Mouse (Mus musculus): ENCODE measurements around the gene Slc12a3.

Gene Slc12a3

DNA sequence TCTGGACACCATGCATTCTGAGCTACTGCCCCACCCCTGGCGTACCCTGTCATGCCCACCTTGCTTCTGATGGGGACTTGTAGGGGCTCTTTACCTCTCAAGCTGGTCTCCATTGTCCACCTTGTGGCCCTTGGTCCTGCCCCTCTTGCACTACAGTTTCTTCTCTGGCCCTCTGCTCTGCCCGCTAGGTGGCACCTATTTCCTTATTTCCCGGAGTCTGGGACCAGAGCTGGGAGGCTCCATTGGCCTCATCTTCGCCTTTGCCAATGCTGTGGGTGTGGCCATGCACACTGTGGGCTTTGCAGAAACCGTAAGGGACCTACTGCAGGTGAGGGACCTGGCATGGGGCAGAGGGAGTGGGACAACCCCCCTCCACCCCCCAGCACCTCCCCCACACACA lies 4.3 kb downstream of the Slc12a3 start:
- no peak for DNase-seq (ENCODE audit: low read depth)

DNA sequence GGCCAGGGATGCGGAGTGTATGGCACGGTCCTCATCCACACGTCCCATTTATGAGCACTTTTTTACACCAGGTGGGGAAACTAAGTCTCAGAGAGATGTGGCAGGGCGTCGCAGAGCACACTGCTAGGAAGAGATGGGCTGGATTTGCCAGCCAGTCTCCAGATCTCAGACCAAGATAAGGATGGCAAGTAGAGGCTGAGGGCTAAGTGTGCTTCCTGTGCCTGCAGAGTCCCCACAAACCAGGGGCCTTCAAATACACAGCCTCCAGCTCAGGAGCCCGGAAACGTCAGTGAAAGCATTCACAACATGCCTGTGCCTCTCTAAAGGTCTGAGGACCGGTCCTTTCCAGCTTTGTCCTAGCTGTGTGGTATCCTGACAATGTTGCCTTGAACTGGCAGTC lies 8.6 kb downstream of the Slc12a3 start:
- no peak for DNase-seq (ENCODE audit: low read depth)

DNA sequence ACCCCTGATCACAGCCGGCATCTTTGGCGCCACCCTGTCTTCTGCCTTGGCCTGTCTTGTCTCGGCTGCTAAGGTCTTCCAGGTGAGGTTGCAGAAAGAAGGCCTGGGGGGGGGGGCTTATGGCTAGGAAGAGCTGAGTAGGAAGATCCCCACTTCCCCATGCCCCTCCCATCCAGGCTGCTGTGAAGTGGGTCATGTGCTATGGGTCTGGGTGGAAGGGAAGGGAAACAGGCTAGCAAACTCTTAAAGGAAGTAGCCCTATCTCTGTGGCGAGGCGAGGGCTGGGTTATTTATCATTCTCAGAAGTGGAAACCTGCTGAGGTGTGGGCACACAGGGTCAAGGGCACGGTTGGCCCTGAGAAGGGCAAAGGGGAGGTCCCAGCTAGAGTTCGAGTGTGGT lies 11.8 kb downstream of the Slc12a3 start:
- DNase-seq (ENCODE audit: low read depth) = no peak

DNA sequence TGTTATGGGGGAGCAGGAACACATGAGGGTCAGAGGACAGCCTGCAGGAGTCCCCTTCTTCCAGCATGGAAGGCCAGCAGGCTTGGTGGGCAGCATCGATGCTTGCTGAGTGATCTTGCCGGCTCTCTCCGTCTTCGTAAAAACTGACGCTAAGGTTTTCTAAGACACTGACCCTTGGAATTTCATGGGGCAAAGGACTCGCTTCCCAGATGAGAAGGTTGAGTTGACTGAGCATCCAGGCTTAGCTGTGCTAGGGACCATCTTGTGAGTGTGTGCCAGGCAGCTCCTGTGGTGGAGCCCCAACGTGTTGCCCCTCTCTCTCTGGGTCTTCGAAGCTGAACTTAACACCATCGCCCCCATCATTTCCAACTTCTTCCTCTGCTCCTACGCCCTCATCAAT lies 13.7 kb downstream of the Slc12a3 start:
- DNase-seq (ENCODE audit: low read depth) = no peak

DNA sequence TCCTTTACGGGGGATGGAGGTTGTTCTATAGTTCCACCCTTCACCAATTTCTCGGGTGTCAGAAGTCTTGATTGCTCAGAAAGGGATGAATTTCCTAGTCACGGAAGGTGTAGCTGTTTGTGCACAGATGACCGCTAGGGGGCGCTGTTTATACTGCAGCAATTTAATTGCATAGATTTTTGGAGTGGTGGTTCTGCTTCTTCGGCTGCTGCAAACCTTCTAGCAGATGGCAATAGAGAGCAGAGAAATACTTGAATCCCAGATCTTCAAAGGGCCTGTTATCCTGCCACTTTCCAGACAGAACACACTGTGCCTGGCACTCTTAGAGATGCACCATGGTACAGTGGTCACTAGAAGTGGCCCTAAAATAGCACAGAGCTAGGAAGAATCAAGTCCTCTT lies 14.3 kb downstream of the Slc12a3 start:
- DNase-seq (ENCODE audit: low read depth) = peak; percentile 29

DNA sequence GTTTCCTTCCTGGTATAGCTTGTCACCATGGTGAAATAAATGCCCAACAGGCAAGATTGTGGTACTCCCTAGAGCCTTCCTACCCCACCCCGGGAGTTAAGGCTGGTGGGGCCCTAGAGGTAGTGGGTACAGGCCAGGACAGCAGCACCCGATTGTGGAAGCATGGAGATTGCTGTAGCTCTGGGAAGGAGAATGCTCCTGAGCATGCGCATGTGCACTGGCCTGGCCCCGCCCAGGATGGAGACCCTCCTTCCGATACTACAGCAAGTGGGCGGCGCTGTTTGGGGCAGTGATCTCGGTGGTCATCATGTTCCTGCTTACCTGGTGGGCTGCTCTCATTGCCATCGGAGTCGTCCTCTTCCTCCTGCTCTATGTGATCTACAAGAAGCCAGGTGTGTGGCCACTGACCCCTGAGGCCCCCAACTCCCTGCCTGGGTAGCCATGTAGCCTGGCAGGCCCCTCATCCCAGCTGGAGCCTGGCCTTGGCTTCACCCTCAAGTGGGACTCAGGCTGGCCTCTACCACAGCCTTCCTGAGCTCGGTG lies 14.8 kb downstream of the Slc12a3 start:
- no peak for DNase-seq (ENCODE audit: low read depth)

DNA sequence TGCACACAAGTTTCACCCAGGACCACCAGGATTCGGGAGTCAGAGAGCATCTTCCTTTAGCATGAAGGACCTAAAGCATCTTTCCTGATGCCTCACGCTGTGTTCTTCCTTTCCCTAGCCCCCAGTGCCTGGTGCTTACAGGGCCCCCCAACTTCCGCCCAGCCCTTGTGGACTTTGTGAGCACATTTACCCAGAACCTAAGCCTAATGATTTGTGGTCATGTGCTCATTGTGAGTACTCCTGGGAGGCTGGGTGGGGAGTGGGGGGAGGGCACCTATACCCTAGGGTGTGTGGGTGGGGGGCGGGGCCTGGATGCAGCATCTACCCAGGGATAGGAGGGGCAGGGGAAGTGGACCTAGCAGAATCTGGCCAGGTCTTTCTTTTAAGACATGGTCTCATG lies 16.7 kb downstream of the Slc12a3 start:
- DNase-seq (ENCODE audit: low read depth) = no peak

DNA sequence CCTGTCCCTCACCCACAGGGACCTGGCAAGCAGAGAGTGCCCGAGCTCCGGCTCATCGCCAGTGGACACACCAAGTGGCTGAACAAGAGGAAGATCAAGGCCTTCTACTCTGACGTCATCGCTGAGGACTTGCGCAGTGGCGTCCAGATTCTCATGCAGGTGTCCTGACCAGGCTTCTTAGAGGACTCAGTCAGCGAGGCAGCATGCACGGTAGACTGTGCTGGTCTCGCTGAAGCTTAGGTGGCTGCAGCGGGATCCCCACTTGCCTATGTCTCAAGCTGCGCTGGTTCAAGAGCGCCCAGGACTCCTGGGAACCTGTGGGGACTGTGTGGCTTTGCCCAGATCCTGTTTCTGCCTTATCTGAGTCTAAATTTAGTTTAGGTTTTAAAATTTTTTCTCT lies 17.3 kb downstream of the Slc12a3 start:
- DNase-seq (ENCODE audit: low read depth) = no peak

DNA sequence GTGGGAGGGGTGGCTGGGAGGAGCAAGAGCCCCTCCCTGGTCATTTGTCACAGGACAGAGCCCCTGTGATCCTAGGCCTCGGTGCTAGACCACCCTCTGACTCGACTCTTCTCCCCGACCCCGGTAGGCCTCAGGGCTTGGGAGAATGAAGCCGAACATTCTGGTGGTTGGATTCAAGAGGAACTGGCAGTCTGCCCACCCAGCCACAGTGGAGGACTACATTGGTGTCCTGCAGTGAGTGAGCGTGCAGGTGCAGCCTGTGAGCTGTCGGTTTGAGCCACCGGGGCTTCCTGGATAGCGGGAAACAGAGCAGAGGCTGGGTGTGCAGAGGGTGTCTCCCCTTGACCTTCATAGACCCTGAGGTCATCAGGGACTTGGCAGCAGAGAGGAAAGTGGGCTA lies 19.4 kb downstream of the Slc12a3 start:
- no peak for DNase-seq (ENCODE audit: low read depth)

DNA sequence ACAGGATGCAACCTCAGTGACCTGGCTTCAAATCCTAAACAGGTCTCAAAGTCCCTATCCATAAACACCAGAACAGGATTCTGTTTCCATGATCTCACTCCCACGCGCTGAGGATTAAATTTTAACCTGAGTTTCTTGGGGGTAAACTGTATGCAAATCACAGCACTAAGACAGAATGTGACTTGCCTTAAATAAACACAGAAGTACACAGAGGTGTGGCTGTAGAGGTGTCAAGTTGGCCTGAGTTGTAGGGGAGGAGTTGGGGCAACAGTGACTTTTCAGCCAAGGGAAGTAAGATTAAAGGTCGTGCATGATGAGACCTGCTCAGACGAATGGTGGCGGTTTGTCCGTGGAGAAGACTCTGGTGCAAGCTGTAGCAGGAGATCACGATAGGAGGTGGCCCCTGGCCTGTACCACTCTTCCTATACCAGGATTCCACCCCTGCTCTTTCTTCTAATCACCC lies 25.1 kb downstream of the Slc12a3 start:
- DNase-seq (ENCODE audit: low read depth) = no peak

DNA sequence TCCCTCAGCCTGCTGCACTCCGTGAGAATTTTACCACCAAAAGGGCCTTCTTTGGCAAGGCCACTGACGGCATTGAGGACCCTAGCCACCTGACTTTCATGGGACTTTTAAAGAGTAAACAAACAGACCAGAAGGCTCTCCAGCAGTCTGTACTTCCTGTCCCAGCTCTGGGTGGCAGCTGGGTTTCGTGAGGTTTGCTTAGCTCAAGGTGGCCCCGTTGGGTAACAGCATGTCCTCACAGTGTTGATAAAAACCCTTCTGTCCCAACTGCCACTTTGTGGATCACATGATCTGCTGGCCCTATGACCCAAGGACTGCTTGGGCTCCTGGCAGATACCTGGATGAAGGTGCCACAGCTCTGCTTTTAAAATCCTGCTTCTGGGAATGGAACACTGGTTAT lies 25.6 kb downstream of the Slc12a3 start:
- DNase-seq (ENCODE audit: low read depth) = no peak

DNA sequence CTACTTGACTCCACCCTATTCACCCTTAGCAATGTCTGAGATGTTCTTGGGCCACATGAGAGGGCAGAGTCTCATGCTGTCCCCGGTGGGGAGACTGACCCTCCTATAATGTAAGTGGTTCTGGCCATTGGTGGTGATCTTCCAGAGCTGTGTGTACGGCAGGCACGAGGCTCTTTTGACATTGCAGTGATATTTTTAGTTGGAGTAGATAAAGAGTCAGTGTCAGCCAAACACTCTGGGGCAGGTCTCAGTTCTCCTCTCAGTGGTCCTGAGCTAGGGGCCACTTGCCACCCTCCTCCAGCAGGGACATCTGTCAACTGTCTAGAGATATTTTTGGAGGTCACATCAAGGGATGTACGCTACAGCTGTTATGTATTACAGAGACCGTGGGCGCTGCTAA lies 28.2 kb downstream of the Slc12a3 start:
- DNase-seq (ENCODE audit: low read depth) = no peak

DNA sequence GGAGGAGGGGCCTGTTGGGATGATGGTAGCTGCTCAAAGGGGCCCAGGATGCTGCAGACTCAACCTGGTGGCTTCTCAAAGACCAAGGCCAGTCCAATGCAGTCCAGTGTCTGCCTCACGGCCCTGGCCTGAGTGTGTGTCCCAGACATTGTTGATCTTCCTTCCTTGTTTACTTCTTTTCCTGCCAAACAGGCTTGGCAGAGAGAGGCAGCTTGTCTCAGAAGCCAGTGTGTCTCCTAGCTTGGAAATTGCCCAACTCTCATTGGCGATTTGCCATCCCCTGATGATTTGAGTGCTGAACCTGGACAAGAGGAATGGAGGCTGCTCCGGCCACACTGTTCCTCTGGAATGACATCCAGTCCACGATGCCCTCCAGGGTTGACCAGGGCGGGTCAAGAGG lies 29.5 kb downstream of the Slc12a3 start:
- DNase-seq (ENCODE audit: low read depth) = no peak

DNA sequence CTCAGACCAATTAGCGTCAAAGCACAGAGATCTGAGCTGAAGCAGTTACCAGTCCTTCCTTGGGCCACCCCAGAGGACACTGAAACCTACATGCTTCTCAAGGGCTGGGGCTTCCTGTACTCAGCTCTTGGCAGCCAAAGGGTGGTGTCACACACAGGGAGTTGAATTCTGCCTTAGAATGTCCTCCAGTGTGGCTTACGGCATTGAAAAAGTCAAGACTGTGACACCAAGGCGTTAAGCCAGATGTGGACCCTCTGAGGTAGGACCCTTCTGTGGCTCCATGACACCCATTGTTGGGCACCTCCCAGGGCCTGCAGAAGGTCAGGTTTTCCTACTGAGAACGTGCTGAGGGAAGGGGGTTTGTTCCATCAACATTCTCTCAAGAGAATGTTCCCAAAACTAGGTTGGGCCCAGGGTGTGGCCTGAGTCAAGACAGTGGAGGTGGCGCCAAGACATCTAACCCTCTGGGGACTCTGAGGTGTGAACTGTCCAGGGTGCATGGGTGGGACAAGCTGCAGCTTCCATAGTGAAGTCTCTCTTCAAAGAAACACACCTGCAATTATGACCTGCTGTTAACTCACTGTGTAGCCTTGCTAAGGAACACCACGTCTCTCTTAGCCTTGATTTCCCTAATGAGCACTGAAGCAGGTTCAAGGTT lies 32.9 kb downstream of the Slc12a3 start:
- DNase-seq (ENCODE audit: low read depth) = no peak

DNA sequence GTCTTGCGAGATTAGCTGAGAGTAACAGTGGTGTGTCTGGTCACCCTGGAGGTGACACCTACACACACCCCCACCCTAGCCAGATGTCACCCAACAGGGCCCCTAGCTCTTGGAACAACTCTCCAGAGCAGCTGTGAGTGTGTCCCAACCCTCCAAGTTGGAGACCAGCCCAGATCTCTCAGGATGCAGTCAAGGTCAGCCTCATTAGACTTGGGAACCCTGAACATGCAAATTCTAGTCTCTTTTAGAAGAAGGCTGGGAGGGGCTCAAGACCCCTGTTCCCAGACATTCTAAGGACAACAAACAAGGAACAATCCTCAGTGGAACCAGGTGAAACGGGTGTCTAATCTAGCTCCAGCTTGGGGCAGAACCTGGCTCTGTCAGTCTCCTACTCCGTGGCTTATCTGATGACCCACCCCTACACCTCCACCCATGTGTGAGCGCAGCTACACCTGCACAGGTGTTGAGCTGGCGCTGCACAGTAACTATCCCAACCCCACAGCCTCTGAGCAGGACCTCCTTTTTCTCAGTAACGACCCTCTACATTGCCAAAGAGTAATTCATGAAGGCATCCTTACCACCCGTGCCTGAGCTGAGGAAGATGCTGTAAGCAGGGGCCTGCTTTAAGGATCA lies 33.7 kb downstream of the Slc12a3 start:
- no peak for DNase-seq (ENCODE audit: low read depth)

DNA sequence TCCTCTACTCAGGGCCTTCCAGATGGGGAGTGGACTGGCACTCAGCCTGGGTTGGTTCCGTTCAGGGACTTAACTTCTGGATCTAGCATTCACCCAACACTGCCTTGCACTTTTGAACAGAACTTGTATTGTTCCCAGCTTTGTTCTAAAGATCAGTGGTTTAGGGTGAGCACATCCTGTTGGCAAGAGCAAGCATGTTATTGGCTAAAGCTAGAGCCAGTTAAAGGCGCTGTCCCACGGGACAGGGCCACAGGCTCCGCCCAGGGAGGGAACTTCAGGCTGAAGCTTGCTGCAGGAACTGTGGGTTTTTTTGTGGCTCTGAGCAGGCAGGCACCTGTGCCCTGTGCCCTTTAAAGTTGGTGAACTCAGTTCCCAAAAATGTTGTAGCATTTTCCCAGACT lies 34.3 kb downstream of the Slc12a3 start:
- peak; percentile 32 for DNase-seq (ENCODE audit: low read depth)

DNA sequence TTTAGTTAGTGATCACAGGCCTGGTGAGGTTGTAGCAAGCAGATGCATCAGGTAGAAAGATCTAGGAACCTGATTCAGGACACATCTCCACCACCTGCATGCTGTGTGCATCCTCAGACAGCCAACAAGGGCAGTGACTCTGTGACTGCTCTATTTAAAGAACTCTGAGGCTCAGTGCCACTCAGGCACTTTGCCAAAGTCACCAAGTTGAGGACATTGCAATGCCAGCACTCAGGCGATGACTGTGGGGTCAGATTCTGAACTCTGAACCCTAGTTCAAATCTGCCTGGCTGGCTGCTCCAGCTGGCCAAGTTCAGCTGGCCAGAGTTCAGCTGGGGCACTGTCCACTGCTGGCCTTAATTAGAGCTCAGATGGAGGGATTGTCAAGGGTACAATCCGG lies 34.9 kb downstream of the Slc12a3 start:
- DNase-seq (ENCODE audit: low read depth) = no peak

DNA sequence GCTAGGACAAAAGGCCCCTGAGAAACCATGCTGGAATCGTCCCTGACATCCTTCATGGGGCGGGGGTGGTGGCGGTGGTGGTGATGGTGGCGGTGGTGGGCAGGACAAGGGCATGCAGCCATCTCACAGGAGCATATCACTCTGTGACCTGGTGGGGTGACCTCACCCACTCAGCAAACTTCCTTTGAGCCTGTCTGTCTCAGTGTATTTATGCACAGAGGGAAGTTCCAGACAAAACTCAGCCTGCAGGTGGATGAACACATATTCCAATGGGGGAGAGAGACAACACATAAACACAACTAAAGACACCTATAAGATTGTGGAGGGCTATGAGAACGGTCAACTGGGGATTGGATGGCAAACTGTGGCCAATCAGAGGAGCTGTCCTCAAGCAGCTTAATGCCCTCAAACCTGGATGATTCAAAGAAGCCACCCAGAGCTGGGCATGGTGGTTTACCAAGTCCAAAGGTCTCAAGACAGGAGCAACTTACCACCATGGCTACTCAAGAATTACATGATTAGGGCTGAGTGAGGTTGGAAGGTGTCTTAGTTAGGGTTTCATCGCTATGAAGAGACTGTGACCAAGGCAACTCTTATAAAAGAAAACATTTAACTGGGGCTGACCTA lies 35.8 kb downstream of the Slc12a3 start:
- DNase-seq (ENCODE audit: low read depth) = no peak

DNA sequence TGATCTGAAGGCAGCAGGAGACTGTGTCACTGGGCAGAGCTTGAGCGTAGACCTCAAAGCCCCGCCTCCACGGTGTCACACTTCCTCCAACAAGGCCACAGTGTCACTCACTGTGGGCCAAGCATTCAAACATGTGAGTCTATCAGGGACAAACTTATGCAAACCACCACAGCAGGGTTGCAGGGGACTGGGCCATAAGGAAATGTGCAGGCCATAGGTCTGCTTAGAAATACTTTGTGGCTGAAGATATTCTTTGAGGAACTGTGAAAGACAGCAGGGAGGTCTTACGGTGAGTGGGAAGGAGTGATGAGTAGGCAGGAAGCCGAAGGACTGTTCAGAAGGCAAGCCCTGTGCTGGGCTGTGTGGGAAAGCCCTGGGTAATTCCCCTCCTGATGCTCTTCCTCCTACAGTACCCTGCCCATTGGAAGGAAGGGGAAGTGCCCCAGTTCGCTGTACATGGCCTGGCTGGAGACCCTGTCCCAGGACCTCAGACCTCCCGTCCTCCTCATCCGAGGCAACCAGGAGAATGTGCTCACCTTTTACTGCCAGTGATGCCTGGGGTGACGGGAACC lies 36.5 kb downstream of the Slc12a3 start:
- no peak for DNase-seq (ENCODE audit: low read depth)

DNA sequence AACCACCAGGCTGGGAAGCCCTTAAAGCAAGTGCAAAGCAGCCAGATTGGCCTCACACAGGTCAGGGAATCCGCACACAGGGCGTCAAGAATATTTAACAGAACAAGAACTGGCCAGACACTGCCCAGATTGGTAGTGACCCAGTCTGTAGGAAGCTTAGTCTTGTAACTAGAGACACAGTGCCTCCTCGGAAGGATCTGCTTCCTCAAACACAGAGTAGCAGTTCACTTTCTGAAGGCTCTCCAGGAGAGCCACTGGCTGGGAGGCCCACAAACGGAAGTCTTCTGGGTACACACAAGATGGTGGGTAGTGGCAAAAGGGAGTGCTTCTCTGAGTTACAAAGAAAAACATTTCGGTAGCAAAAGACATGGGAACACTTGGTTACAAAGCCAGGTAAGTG lies 41.8 kb downstream of the Slc12a3 start:
- no peak for DNase-seq (ENCODE audit: low read depth)

DNA sequence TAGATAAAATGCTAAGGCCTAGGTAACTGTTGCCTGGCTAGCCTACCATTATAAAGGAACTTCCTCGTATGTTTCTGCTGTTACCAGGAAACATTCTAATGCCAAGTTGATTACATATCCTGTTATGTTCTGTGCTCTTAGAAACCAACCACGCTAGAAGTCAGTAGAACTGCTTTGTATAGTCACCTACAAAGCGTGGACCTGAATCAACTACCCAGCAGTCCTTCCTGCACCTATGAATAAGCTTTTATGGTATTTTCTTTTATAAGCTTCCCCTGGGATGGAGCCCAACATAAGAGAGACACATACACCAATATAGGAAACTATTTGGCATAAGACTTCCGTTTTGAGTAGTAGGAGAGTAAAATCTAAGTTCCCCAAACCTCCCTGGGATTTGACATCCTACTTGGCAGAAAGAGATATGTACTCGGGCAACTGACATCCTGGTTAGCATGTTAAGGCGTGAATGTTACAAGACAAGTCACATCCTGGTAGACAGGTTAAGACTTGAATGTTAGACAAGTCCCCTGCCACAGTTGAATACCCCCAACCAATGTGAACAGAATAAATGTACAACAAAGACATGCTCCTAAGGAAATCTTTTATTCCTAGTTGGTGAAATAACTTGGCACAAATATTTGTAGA lies 44.1 kb downstream of the Slc12a3 start:
- no peak for DNase-seq (ENCODE audit: low read depth)

DNA sequence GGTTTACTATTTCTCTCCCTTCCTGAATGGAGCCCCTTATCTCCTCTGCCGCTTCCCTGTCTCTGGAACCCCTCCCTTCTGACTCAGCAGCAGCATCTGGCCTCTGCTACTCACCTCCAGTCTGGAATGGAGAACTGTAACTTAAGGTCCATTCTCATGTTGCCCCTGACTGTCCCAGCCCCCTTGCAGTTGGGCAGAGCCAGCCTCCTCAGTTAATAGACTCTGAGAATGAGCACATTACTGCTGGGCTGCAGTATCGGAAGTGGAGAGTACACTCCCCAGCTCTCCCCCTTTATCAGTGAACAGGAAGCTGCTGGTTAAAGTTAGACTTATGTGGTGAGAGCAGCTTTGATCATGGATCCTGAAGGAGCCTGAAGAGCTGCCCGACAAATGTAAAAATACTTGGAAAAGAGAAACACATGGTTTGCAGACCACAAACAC lies 46.6 kb downstream of the Slc12a3 start:
- DNase-seq (ENCODE audit: low read depth) = no peak
